Mouse (Mus musculus) neural tube, embryonic 10.5 days (tissue): ENCODE data around the gene Ptpro.

ENCODE experiments used
- DNase-seq: peaks from one replicate; pipeline ENCODE4 v3.0.0-alpha.2; 2017; ENCODE audit warnings: low spot score; ENCODE audit errors: extremely low spot score

The Ptpro gene

DNA sequence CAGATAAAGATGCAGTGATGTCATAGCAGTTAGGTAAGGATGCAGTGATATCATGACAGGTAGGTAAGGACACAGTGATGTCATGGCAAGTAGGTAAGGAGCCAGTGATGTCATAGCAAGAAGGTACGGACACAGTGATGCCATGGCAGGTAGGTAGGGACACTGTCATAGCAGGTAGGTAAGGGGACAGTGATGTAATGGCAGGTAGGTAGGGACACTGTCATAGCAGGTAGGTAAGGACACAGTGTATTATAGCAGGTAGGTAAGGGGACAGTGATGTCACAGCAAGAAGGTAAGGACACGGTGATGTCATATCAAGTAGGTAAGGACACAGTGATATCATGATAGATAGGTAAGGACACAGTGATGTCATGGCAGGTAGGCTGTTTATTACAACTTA lies 244.4 kb downstream of the Ptpro start:
- DNase-seq: no peak

DNA sequence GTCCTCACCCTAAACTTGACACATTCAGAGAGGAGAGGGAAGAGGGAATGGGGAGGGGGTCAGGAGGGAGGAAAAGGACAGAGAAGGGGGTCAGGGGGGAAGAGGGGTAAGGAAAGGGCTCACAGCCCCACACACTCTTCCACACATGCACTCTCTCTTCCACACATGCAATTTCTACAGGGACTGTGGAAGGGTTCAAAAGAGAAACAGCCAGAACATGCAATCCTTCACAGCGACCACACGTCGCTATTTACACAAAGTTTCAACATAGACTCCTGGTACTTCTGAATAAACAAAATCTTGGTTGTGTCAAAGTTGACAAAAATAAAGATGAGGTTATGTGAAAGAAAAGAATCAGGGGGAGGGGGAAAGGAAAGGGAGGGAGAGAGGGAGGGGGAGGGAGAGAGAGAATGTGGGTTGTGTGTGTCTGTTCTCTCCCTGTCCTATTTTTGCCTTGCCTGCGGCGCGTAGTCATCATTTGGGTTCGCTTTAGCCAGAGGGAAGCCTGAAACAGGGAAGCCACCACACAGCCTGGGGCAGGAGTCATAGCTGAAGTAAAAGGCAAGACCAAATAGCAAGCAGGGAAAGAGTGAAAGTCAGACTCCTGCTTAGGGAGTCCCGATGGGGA lies 245.2 kb downstream of the Ptpro start:
- DNase-seq: no peak

DNA sequence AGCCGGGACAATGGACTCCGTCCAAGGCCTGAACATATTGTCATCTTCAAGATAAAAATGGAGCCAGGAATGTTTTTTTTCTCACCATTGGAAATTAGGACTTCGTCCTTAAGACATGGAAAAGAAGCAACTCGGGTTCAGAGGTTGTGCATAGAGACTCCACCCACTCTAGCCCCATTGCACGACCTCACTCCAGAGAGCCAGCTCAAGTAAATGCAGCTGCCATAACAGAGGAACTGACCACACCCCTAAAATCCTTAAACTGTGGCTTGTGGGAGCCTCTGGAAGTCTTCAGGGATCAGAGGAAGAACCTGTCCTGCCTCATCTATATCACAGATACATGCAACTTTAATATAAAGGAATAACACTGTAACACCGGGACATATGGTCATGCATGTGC lies 246.7 kb downstream of the Ptpro start:
- DNase-seq: no peak

DNA sequence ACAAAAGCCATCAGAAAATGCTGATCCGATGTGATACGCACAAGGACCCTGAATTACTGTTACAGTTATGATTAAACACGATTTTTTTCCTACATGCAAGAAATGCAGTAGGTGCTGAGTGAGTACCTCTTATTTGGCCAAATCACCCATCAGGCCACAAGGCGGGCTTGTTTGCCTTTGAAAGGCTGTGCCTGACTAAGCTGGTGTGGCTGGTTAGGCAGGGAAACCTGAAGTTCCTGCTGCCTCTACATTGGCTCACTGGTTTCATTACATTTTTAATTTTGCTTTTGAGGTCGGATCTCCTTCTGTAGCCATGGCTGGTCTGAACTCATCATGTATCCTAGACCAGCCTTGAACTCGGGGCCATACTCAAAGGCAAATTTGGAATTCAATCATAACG lies 250.9 kb downstream of the Ptpro start:
- no peak for DNase-seq

DNA sequence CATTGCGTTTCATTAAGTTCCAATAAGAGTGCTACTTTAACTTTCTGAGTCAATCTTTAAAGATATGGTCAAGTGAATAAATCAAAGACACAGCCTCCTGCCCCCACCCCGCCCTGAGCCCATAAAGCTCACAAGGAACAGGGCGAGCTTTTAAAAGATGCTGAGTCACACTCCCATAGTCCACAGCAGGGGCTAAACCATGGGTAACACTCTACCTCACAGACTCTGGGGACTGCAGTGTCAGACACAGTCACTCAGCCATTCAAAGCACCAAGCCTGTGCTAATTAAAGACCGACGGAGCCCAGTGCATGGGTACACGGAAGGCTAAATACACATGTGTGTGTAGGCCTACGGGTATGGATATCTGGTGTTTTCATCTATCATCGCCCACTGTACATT lies 251.3 kb downstream of the Ptpro start:
- no peak for DNase-seq

DNA sequence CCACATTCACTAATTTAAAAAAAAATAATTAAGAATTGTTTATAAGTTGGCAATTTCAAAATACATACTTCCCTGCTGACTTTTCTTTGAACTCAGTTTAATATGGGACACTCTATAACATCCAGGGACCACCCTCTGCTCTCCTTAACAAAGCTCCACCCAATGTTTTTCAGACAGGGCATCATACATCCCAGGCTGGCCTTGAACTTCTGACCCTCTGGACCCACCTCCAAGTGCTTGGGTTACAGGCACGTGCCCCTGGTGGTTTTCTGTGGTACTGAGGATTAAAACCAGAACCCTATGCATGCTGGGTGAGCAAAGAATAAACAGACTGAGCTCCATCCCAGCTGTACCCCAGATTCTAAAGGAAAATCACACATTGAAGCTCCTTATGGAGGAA lies 251.9 kb downstream of the Ptpro start:
- DNase-seq: no peak

DNA sequence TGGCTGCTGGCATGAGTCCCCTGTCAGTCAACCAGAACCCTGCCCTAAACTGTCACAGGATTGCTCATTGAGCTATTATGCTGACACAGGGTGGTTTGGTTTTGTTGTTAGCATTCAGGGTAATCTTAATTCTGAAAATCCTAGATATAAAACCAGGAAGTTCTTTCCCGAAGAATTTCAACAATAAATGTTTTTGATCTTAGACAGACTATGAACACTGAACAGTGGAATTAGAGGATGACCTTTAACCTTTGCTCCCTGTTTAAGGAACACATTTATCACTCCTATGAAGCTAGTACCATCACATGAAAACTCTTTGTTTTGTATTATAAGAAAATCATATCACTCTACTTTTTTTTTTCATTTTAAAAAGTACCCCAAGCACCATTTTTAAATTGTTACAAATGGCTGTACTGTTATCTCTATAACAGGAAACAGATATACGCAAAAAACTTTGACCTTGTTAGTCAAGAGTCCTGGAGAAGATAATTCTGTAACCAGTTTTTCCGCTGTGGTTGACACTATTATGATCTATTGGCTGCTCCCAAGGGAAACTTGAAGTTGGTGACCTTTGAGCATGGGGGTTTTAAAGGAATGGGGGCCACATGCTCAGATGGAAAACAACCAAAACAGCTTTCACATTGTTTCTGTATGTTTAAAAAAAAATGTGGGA lies 253.6 kb downstream of the Ptpro start:
- no peak for DNase-seq

DNA sequence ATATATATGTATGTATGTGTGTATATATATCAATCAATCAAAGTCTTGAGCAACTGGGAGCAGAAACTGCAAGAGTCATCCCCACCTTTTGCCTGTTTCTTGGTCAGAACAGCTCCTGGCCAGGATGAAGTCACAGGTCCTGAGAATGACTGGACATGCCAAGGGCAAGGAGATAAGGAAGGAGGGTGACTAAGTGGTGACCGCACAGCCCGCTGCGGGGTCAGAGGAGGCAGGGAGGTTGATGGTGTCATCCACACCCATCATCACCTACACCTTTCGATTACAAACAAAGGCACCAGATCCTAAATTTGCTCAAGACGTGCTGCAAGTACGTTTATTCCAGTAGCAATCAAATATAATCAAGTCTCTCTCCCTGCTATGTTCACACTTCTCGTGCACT lies 254.4 kb downstream of the Ptpro start:
- DNase-seq: no peak

DNA sequence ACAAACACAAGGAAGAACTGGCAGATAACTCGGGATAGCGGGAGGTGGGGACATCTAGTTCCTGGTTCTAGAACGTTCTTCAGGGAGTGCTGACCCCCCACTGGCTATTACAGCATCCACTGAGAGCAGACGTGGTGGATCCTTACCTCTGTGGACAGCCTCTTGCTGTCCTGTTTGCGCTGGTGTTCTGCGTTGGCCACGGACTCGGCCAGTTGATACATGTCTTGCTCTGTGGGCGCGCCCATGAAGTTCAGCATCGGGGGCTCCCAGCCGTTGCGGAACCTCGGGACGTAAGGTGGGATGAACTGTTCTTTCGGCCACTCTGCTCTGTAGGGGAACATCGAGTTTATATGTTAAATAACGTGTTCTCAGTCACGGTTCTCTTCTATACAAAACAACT lies 256.8 kb downstream of the Ptpro start:
- no peak for DNase-seq

DNA sequence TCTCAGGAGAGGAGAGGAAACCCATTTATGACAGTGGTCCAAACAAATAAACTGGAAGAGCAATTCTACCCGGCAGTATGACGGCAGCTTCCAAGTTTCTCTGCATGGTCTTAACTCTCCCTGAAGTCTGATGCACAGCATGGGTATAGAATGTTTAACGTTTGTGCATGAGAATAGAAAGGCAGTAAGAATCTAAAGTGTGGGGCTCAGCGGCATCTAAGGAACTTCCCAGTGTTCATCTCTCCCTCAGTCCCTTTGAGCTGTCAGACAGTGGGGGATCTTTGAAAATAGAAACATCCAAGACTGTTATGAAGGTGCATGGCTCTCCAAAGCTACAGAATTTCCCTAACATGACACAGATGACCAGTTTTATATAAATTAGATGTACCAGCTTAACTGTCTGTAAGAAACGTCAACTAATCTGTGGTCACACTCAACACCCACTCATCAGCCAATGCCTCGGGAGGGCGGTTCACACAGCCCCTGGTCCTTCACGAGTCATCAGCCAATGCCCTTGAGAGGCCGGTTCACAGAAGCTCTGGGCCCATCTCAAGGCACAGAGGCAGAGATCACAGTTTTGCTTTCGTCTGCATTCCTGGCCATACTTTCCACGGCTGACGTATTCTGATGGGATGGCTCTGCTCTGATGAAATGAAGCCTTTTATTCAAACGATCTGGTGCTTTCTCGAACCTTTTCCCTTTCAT lies 257.4 kb downstream of the Ptpro start:
- DNase-seq: no peak

DNA sequence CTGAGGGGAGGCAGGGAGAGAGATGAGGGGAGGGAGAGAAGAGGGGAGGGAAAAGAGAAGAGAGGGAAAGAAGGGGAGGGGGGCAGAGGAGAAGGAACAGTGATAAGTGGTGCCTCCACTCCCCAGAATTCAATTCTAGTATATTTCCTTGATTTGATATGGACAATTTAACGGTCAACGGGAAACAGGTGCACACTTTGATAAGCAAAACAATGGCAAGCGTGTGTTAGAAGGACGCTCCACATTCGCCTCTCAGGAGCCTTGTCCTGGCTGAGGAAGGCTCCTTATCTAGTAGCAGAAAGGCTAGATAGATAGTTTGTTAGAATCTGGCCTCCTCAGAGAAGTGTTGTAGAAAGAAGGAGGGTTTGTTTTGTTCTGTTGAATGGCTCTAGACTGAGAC lies 260.6 kb downstream of the Ptpro start:
- DNase-seq: no peak
